Mouse (Mus musculus) lung, adult 2 months (tissue): Measurements from ENCODE around the gene Ttc29. TPM values are rescaled to one million over a fixed set of nuclear protein-coding genes. Genes with fewer than 3 reads are reported as not detected.

Experiments used
- DNase-seq: peaks from one replicate; pipeline ENCODE4 v3.0.0; 2022
- H3K4me1 ChIP-seq: fragments of 200-500 bp; 2 replicates; pipeline ENCODE4 v1.6.1; 2011; ENCODE audit warnings: low read length; ENCODE audit not compliant: control insufficient read depth, insufficient read depth
- H3K4me3 ChIP-seq: fragments of 200-500 bp; replicated peaks from 2 replicates; pipeline ENCODE3; 2011; ENCODE audit warnings: low read depth, mild to moderate bottlenecking, control low read depth, low read length; ENCODE audit errors: extremely low read depth
- CTCF ChIP-seq: fragments of 200-500 bp; IDR thresholded peaks from 2 replicates; pipeline ENCODE4 v1.5.1; 2011; ENCODE audit warnings: mild to moderate bottlenecking, low read length, control low read depth; ENCODE audit not compliant: insufficient read depth
- POLR2A ChIP-seq: fragments of 200-500 bp; IDR thresholded peaks from 2 replicates; pipeline ENCODE4 v1.6.1; 2011; ENCODE audit warnings: low read depth, mild to moderate bottlenecking, control low read depth, low read length, borderline replicate concordance; ENCODE audit errors: extremely low read depth
- WGBS: fragments of 180-500 bp; shearing (Covaris S2); methylation state at CpG from one replicate; pipeline ENCODE4 v1.1.7; 2018; 5-methylcytosine and 5-hydroxymethylcytosine counted together
- polyA plus RNA-seq: library from polyadenylated mRNA; depleted of rRNA; stranded (reverse); fragments of >200 nt; gene quantifications from 2 replicates; pipeline ENCODE4 v1.2.3, GENCODE M21; 2012

Gene Ttc29
- polyA plus RNA-seq, 1 experiment = 7.4 TPM

GRCm38 (mm10) chr8:78306604-78307003 is 93.5 kb downstream of the Ttc29 start:
- WGBS = 59% methylated on average over 10 of the region's 10 CpGs
- no peak for TF ChIP-seq CTCF
- no peak for TF ChIP-seq POLR2A
- no peak for DNase-seq
- H3K4me3 ChIP-seq = no peak overlapping the region
- no peaks in the 10 kb centered on the region for H3K4me1 ChIP-seq

- H3K4me1 ChIP-seq = no peaks in the 10 kb centered on the region
- DNase-seq = no peak
- TF ChIP-seq POLR2A = no peak
- no peak overlapping the region for H3K4me3 ChIP-seq
- WGBS = 49% methylated on average over 4 of the region's 4 CpGs
Observed at GRCm38 (mm10) chr8:78307131-78307530, 94.0 kb downstream of the Ttc29 start.

GRCm38 (mm10) chr8:78309539-78309938 is 96.4 kb downstream of the Ttc29 start:
- no peak overlapping the region for H3K4me3 ChIP-seq
- WGBS = 66% methylated on average over 6 of the region's 6 CpGs
- DNase-seq = no peak
- TF ChIP-seq CTCF = no peak
- TF ChIP-seq POLR2A = no peak
- no peaks in the 10 kb centered on the region for H3K4me1 ChIP-seq

- H3K4me3 ChIP-seq = no peak overlapping the region
- no peak for DNase-seq
- 71% methylated on average over 9 of the region's 9 CpGs for WGBS
- TF ChIP-seq CTCF (no peak), POLR2A (no peak)
- no peaks in the 10 kb centered on the region for H3K4me1 ChIP-seq
Observed at GRCm38 (mm10) chr8:78315576-78315975, 102.5 kb downstream of the Ttc29 start.

GRCm38 (mm10) chr8:78317666-78318065 is 104.6 kb downstream of the Ttc29 start:
- Histone ChIP-seq H3K4me3 (no peak overlapping the region), H3K4me1 (no peaks in the 10 kb centered on the region)
- TF ChIP-seq CTCF (no peak), POLR2A (no peak)
- WGBS = 72% methylated on average over 2 of the region's 2 CpGs
- DNase-seq = no peak

GRCm38 (mm10) chr8:78323391-78323790 is 110.3 kb downstream of the Ttc29 start:
- no peak for DNase-seq
- no peaks in the 10 kb centered on the region for H3K4me1 ChIP-seq
- TF ChIP-seq POLR2A = no peak
- 85% methylated on average over 3 of the region's 3 CpGs for WGBS
- H3K4me3 ChIP-seq = no peak overlapping the region

GRCm38 (mm10) chr8:78340689-78341529 is 127.8 kb downstream of the Ttc29 start:
- DNase-seq = no peak
- no peak for TF ChIP-seq CTCF
- no peak for TF ChIP-seq POLR2A
- Histone ChIP-seq H3K4me1 (no peaks in the 10 kb centered on the region), H3K4me3 (no peak overlapping the region)
- 60% methylated on average over 11 of the region's 11 CpGs for WGBS

- DNase-seq = no peak
- TF ChIP-seq POLR2A (no peak), CTCF (no peak)
- no peak overlapping the region for H3K4me3 ChIP-seq
- WGBS = 69% methylated on average over 4 of the region's 4 CpGs
- no peaks in the 10 kb centered on the region for H3K4me1 ChIP-seq
Observed at GRCm38 (mm10) chr8:78342151-78342550, 129.1 kb downstream of the Ttc29 start.

- H3K4me3 ChIP-seq = no peak overlapping the region
- no peak for DNase-seq
- WGBS = 57% methylated on average over 2 of the region's 2 CpGs
- TF ChIP-seq POLR2A = no peak
- H3K4me1 ChIP-seq = no peaks in the 10 kb centered on the region
Observed at GRCm38 (mm10) chr8:78344006-78344405, 130.9 kb downstream of the Ttc29 start.

- Histone ChIP-seq H3K4me3 (no peak overlapping the region), H3K4me1 (no peaks in the 10 kb centered on the region)
- no peak for DNase-seq
- WGBS = 47% methylated on average over 7 of the region's 7 CpGs
- no peak for TF ChIP-seq POLR2A
- no peak for TF ChIP-seq CTCF
Observed at GRCm38 (mm10) chr8:78345705-78346104, 132.6 kb downstream of the Ttc29 start.

GRCm38 (mm10) chr8:78346131-78346621 is 133.1 kb downstream of the Ttc29 start:
- no peak for DNase-seq
- WGBS = 41% methylated on average over 11 of the region's 11 CpGs
- TF ChIP-seq CTCF (no peak), POLR2A (no peak)

More at GRCm38 (mm10) chr8:78346131-78346621, 133.1 kb downstream of the Ttc29 start:
- Histone ChIP-seq H3K4me1 (no peaks in the 10 kb centered on the region), H3K4me3 (no peak overlapping the region)
